Mouse (Mus musculus) regulatory T cell (primary cell): ENCODE results near the gene Ppl.

ENCODE experiments used
- in situ Hi-C: fragments of 300-600 bp; cut with MboI, MseI; formaldehyde crosslinking; loops from one replicate; pipeline ENCODE4 v1.15.1; 2025; ENCODE audit warnings: high pct_unique_total_duplicates

Ppl gene

DNA sequence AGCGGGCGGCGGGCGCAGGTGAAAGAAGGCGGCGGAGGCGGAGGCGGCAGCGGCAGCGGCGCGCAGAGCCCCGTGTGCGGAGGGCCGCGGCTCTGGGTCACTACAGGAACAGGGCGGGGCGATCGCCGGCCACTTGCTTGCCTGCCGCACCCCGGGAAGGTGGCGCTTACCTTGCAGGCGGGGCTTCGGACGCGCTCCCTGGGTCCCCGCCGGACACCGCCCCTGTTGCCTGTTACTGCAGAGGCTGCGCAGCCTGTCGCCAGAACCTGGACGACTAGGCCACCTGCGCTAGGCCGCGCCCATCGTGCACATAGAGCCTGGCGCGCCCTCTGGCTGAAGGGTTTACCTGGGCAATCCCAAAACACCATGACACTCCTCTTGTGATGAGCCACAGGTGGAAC lies at the start of gene Ppl:
Gene Ppl, minus strand, starts transcription at position 21 of the 401 bp plus-strand sequence.
- in situ Hi-C loops: loop anchor here (5.0 kb wide), 1 partner anchor 35 kb away; no protein-coding TSS in a partner anchor

DNA sequence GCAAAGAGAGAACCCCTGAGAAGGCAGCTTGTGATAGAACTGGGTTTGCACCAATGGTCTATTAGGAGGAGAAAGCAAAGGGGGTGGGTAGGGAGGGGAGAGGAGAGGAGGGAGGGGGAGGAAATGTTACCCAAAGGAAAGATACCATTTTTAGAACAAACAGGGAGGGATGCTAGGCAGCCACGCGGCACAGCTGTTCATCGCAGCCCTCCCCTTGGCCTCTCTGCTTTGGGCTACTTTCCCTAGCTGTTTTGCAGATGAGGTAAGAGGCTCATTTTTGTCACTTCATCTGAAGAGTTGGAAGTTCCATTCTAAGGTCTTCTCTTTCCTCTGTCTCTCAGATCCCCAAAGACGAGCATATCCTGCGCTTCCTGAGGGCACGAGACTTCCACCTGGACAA lies 40.4 kb upstream of the Ppl start:
- in situ Hi-C loops: no loop called here

DNA sequence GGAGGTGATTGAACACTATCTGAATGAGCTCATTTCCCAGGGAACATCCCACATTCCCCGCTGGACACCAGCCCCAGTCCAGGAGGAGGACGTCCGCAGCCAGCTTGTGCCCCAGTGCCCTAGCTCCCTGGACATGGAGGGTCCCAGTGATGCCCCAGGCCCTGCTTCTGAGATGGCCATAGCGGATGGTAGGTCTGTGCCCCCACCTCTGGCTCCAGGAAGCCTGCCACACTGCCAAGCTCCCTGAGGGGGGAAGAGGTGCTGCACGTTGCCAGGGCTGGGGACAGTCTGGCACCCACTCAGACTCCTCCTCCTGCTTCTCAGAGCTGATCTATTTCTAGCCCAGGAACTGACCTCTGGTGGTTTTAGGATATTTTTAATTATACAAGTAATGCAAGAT lies 36.6 kb upstream of the Ppl start:
- in situ Hi-C loops: no loop called here

DNA sequence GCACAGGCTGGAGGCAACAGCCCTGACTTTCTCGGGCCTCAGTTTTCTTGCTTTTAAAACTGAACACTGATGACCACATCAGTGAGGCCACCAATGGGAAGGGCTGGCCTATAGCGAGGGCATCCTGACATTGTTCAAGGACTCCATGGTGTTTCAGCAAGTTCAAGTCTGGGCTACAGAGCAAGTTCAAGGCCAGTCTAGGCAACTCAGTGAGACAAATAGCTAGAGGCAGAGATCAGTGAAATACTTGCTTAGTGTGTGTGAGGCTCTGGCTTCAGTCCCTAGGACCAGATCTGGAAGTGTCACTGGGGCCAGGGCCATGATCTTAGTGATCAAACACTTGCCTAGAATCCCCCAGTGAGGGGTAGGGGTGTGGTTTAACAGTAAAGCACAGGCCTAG lies 35.8 kb upstream of the Ppl start:
- in situ Hi-C loops: no loop called here

DNA sequence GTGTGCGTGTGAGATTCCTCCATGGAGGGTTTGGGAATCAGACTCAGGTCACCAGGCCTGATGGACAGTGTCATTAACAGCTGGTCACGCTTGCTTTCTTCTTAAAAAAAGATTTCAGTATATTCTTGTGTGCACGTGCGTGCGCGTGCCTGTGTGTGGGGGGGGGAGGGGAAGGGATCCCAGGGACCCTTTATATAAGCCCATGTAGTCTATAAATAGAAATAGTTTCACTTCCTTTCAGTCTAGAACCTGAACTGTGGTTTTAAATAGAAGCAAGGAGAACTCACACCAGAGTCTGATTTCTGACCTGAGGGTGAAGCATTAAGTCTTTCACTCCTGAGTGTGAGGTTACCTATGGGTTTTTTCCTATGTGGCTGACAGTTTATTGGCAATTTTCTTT lies 32.1 kb upstream of the Ppl start:
- in situ Hi-C loops: no loop called here

DNA sequence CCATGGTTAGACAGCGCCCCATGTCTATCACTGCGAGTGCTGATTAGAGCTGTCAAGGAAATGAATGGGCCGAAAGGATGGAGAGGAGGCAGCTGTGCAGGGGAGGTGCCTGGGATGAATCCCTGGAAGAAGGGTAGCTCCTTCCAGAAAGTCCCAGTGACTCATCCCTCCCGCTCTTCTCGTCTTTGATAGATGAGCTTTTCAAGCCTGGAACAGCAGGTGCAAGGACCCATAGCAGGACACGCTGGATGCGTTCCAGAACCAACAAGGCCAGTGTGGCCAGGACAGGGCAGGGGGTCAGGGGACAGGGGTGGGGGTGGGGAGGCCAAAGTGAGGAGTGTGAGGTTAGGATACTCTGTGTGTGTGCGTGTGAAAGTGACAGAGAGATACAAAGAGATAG lies 27.0 kb upstream of the Ppl start:
- in situ Hi-C loops: no loop called here

DNA sequence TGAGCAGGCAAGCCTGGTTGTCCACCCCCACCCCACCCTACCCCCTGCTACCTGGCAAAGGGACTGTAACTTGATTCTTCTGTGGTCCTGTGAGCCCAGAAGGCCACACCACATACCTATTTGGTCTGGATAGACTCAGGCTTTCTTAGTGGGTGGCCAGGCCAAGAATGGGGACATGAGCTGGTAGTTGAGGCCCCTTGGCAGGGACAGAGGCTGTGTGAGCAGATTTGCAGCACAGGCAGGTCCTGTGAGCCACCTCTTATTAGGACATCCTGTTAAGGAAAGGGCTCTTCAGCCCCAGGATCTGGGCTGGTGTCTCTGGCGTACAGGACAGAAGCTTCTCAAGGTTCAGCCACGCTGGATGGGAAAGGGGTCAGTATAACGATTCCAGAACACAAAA lies 24.9 kb upstream of the Ppl start:
- in situ Hi-C loops: no loop called here

DNA sequence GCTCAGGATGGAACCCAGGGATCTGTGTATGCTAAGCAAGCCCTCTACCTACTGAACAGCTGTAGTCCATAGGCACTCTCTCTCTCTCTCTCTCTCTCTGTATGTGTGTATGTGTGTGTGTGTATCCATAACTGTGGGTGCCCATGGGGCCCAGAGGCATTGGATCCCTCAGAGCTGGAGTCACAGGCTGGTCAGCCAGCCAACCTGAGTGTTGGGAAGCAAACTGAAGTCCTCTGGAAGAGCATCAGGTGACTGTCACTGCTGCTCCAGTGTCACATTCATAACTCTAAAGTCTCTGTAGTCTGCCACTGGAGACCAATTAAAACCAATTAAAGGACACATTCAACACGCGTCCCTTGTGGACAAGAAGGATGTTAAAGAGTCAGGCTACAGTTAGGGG lies 24.3 kb upstream of the Ppl start:
- in situ Hi-C loops: no loop called here

DNA sequence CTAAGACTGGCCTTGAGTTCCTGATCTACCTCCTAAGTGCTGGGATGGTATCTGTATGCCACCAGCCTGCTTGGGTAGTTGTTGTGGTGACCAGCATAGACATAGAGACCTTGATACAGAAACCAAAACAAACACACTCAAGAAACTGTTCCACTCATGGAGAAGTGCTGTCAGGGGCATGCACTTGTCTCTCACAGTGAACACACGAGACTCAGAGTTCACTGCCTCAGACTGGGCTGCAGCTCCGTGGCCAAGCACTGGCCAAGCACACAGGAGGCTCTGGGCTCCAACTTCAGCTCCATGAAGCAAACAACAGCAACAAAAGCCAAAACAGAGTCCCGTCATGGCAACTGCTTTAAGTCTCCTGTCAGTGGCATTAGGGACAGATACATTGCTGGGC lies 22.8 kb upstream of the Ppl start:
- in situ Hi-C loops: no loop called here

DNA sequence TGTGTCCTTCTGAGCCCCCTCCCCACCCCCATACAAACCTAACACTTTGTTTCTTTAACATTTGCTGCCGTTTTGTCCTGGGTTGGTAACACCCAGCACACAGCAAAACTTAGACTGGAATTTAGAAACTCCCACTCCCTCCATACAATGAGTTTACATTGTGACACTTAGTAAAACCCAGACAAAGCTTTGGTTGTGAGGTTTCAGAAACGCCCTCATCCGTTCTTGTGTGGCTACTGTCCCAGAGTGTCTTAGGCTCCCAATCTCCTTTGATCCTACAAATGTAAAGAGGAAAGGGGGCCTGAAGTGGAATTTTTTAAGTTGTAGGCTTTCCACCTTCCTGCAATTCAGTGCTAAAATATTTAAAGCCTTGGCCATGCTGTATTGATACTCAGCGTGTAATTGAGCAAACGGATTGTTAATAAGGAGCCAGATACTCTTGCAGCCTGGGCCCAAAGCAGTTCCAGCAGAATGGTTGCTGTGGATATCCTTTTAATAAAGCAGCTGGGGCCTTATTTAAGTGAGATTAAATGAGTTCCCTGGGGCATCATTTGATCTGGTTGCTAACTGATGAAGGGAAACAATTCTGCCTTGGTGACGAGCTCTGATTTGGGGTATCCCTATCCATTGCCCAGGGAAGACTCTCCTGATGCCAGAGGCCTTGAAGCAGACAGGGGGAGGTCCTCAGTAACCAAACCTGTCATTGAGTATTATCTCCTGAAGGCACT lies 21.2 kb upstream of the Ppl start:
- in situ Hi-C loops: loop anchor here (5.0 kb wide), 1 partner anchor 51 kb away; no protein-coding TSS in a partner anchor

DNA sequence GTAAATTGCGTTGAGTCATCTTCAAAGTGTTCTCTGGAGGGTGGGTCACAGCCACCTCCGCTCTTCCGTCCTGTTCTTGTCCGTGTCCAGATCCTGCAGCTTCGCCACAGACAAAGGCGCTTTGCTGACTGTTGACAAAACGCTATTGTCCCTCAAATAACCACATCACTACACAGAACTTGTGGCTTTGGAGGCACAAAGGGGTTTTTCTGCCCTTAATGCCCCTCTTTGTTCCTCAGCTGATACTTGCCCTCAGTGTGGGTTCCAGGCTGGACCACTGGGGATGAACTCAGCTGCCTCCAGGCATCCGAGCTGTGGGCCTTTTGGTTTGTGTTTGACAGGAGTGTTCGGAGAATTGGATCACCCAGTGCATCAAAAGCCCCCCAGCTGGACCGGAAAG lies 18.3 kb upstream of the Ppl start:
- in situ Hi-C loops: loop anchor here (5.0 kb wide), 1 partner anchor 48 kb away; no protein-coding TSS in a partner anchor

DNA sequence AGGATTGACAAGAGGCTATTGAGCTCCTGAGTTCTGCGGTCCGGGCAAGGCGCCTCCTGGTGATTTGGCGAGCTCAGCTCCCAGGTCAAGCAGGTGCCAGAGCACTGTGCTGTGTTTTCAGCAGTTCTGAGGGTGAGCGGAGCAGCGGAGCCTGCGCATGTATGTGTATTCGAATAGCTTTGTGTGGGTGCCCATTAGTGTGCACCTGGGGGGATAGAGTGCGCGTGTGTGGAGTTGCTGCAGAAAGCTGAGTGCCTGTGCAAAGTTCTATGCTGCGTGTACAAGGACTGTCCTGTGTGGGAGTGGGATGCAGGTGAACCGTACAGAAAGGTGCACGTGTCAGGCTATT lies 14.8 kb upstream of the Ppl start, which contains the start of gene Sec14l5:
Gene Sec14l5, plus strand, starts transcription at position 73 of the 349 bp plus-strand sequence.
- in situ Hi-C loops: loop anchor here (10.0 kb wide), 1 partner anchor 72 kb away; no protein-coding TSS in a partner anchor

DNA sequence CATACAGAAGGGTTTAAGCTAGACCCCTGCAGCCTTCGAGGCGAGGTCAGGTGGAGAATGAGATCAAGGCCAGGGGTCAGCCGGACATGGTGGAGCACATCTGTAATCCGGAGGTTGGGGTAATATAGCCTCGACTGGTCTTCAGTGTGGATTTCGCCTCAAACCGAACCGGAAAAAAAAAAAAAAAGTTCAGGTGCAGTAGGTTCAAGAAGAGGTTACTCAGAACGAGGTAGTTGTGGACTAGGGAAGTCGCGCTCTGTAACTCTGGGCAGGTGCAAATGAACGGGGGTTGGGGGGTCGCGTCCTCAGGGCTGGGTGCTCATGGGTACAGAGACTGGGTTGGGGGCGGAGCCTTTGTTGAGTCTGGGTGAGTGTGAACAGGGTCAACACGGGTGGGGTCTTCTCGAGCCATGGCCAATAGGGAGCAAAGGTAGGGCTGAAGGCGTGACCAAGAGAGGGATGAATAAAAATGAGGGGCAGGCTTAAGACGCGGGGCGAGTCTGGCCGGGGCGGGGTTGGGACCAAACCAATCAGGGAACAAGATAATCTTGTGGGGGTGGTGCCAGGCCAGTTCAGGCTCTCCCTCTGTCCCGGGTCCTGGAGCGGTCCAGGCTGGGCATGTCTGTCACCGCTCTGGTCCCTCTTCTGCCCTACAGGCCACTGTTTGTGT lies 14.3 kb upstream of the Ppl start:
- in situ Hi-C loops: loop anchor here (10.0 kb wide), 1 partner anchor 72 kb away; no protein-coding TSS in a partner anchor

DNA sequence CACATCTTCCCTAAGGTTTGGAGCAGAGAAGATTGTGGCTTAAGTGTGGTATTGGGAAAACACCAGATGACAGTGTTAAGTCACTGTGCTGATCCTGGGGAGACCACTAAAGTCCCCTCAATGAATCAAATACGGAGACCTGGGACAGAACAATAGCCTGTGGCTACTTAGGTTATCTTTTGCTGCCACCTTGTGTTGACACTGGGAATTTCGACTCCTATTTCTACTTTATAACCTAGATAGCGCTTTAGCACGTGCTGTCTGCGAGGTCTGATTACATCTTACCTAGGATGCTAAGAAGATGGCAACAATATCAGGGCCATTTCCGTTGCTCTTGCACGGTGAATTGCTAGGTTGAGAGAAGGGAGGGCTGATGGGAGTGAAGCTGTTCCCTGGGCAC lies 13.3 kb upstream of the Ppl start:
- in situ Hi-C loops: loop anchor here (10.0 kb wide), 1 partner anchor 71 kb away; no protein-coding TSS in a partner anchor

DNA sequence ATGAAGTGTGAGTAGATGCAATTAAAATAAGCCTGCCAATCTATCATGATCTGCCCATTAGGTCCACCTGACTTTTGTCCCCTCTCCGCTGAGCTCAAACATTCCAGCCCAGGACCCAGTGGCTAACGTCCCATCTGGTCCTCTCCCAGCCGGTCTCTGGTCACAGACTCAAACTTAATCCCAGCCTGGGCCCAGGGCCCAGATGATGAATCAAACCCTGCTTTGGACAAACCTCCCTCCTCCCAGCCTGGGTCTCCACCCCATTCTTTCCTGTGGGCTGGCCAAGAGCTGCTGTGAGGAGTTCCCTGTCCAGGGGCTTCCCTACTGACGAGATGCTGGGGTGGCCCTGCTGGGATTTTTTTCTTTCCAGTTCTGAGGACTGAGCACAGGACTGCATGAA lies 7.5 kb upstream of the Ppl start:
- in situ Hi-C loops: loop anchor here (5.0 to 10.0 kb wide), 2 partner anchors 65 to 157 kb away; no protein-coding TSS in a partner anchor

DNA sequence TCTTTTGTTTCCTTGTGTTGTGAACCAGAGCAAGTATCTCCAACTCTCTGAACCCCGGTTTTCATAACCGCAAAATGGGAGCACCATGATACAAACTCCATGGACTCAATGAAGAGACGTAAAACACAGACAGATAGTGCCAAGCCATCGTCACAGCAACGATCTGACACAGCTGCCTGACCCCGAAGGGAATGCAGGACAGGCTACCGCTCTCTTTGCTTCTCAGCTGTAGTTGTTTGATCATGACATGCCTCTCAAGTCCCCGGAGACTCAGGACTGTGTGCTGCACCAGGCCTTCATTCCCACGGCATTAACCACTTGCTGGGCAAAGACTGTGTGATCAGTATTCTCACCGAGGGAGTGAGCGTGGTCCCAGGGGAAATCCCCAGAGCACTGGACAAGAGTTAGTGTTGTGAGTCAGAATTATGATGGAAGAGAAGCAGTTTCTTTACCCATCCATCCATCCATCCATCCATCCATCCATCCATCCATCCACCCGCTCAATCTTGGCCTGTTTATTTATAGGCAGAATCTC lies 4.9 kb upstream of the Ppl start:
- in situ Hi-C loops: no loop called here

DNA sequence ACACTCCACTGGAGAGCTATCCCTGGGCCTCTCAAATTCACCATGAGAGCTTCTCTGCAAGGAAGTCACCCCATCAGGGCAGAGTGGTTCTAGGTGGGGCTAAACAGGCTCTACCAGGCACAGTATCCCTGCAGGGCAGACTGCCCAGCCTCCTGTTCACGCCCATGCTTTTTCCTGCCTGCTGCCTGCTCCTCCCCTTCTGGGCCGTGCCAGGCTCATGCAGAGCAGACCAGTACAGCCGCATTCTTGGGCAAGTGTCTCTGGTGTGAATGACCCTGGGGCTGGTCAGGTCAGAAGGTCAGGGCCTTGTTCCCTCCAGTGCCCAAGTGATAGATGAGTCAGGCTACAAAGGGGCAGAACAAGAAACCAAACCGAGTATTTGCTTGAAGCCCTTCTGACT lies 4.3 kb upstream of the Ppl start:
- in situ Hi-C loops: no loop called here

DNA sequence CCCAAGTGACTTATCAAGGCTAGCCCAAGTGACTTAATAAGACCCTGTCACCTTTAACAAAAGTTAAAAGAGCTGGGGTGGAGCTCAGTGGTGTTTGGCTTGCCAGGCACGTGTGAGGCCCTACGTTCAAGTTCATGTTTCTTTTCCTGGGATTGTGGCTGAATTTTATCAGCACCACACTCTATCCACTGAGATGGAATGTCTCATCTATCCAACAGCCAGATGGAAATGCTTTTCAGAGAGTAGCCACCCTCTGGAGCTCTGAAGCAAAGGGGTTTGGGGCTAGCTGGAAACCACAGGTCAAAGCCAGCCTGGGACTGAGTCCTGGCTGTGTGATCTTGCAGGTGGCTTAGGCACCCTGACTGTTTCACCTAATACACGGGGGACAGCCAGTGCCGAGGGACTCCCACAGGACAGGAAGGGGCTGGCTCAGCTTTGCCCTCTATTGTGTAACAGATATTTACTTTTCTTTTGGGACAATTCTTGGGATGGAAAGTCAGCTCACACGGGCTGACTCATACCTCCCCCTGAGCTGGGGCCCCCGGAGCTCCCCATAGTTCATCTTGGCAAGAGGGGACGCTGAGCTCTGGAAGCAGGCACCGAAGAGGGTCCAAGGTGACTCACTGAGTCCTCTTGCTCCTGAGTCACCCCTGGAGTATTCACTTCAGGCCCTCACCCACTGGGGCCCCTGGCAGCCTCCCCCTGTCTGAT lies 3.5 kb upstream of the Ppl start:
- in situ Hi-C loops: no loop called here

DNA sequence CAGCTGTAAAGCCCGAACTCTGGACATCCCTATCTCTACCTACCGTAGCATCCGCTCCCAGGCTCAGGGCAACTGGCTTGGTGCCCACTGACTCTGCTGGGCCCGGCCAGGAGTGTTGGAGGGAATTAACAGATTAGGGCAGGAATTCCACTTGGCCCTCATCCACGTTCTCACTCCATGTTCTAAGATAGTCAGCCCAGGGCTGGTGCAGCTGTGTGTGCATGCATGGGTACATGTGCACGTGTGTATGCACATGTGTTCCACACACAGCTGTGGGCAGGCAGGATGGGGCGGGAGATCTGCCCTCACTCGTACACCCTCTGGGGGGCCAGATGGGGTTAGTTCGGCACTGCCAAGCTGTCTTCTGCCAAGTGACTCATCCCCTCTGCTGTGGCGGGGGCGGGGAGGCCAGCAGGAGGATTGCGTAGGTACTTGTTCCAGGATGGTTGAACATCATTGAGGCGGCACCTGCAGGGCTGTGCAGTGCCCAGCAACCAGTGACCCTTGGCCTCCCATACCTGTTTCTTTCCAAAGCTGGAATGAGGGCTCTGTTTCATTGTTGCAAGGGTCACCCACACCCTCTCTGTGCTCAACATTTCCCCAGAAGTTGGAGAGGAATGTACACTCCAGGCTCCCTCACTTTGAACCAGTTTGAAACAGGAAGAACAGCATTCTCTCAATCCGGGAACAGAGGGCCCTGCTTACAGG lies 2.6 kb upstream of the Ppl start:
- in situ Hi-C loops: loop anchor here (5.0 kb wide), 1 partner anchor 37 kb away; no protein-coding TSS in a partner anchor

DNA sequence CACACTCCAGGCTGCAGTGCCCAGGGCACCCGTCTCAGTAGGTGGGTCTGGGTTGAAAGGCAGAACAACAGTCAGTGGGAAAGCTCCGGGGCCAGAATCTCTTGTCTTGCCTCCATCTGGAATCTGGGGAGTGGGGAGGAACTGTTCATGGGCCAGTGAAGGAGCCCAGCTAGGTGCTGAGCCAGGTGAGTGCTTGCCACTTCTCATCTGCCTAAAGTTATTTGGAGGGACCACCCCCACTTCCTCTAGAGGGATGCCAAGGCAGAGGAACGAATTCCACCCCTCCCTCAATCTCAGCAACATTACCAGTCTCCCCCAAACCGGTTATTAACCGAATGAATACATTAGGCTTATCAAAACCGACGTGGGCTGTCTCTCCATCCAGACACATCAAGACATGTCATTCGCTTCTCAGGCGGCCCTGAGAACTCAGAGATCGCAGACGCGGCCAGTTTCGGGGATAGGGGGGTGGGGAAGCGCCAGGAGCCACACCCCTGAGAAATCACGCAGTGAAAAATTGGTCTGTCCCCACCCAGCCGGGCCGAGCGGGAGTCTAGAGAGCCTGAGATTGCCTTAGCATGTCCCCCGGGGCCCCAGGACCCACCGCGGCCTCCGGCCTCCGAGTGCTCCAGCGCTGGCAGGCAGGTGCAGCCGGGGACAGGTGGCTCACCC lies 834 bp downstream of the Ppl start:
- in situ Hi-C loops: loop anchor here (5.0 kb wide), 1 partner anchor 34 kb away; no protein-coding TSS in a partner anchor

DNA sequence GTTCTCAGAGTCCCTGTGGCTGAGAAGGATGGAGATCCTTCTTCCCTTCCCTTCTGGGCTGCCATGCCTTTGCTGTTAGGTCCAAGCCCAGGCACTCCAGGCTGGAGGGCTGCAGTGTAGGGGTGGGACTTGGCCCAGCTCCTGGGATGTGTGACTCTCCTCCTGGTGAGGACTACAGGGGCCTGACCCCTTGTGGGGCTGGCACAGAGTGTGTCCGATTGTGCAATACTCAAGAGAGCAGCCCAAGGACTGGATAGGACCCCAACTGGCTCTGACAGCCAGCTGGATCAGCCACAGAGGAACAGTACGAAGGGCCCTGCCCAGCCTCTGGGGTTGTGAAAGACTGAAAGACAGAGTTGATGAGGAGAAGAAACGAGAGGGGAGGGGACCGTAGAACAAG lies 1.5 kb downstream of the Ppl start:
- in situ Hi-C loops: loop anchor here (5.0 kb wide), 1 partner anchor 33 kb away; no protein-coding TSS in a partner anchor
